Mouse (Mus musculus): ENCODE results near the gene Rdh11. TPM values are rescaled to one million over a fixed set of nuclear protein-coding genes. Genes with fewer than 3 reads are reported as not detected.

Gene Rdh11
- total RNA-seq, 2 experiments from 2014 or later, result 19.3 to 20.9 TPM

- no peak for TF ChIP-seq CTCF (IDR thresholded peaks at IDR 0.05)
- intact Hi-C loops (cut with DNase I), result no loop called here
- no peak for DNase-seq (ENCODE audit: extremely low spot score in 1 of 2, low spot score in 2 of 2)
These were observed 16.1 kb downstream of the Rdh11 start for GRCm38 (mm10) chr12:79175998-79176397.

GRCm38 (mm10) chr12:79173721-79174120 is 18.4 kb downstream of the Rdh11 start:
- TF ChIP-seq CTCF (IDR thresholded peaks at IDR 0.05), result no peak; the same call in 1 of the 2 replicates
- Histone ChIP-seq H3K27ac (no peak overlapping the region), H3K4me3 (no peak overlapping the region)
- intact Hi-C loops (cut with DNase I), result loop anchor here (2.0 kb wide), 1 partner anchor 17 kb away; no protein-coding TSS in a partner anchor
- no peak for DNase-seq (ENCODE audit: extremely low spot score in 1 of 2, low spot score in 2 of 2)

More at GRCm38 (mm10) chr12:79175998-79176397, 16.1 kb downstream of the Rdh11 start:
- Histone ChIP-seq H3K27ac (no peak overlapping the region), H3K4me3 (no peak overlapping the region)

- Histone ChIP-seq H3K27ac (peak within 1 kb of the TSS; percentile 100), H3K4me3 (peak within 1 kb of the TSS; percentile 75)
- intact Hi-C loops (cut with DNase I), result loop anchor here (2.0 kb wide), 1 partner anchor 19 kb away; no protein-coding TSS in a partner anchor
- peak; percentile 90 for DNase-seq (ENCODE audit: extremely low spot score in 1 of 2, low spot score in 2 of 2)
- peak; percentile 65 for TF ChIP-seq CTCF (IDR thresholded peaks at IDR 0.05)
These were observed 19.8 kb downstream of the Rdh11 start, which contains the start of gene Vti1b for GRCm38 (mm10) chr12:79172019-79172941. Gene Vti1b (minus strand): TSS chr12:79172667.

GRCm38 (mm10) chr12:79171269-79171995 is 20.7 kb downstream of the Rdh11 start:
- no peak for DNase-seq (ENCODE audit: extremely low spot score in 1 of 2, low spot score in 2 of 2)
- intact Hi-C loops (cut with DNase I), result no loop called here
- peak overlapping the region; percentile 75 for H3K4me3 ChIP-seq
- no peak for TF ChIP-seq CTCF (IDR thresholded peaks at IDR 0.05)
- H3K27ac ChIP-seq, result peak overlapping the region; percentile 100

- peak in 1 of 2 experiments; percentile 14 for DNase-seq (ENCODE audit: extremely low spot score in 1 of 2, low spot score in 2 of 2)
- intact Hi-C loops (cut with DNase I), result no loop called here
- Histone ChIP-seq H3K27ac (no peak overlapping the region), H3K4me3 (no peak overlapping the region; the same call in 1 of the 2 replicates)
- no peak for TF ChIP-seq CTCF (IDR thresholded peaks at IDR 0.05)
These were observed 21.7 kb downstream of the Rdh11 start for GRCm38 (mm10) chr12:79170421-79170820.

GRCm38 (mm10) chr12:79169173-79169572 is 22.9 kb downstream of the Rdh11 start:
- H3K4me3 ChIP-seq, result no peak overlapping the region
- no peak for DNase-seq (ENCODE audit: extremely low spot score in 1 of 2, low spot score in 2 of 2)
- TF ChIP-seq CTCF (IDR thresholded peaks at IDR 0.05), result no peak; the same call in none of the 2 replicates
- intact Hi-C loops (cut with DNase I), result no loop called here
- no peak overlapping the region for H3K27ac ChIP-seq

GRCm38 (mm10) chr12:79162876-79163275 is 29.2 kb downstream of the Rdh11 start:
- no peak overlapping the region for H3K27ac ChIP-seq
- DNase-seq (ENCODE audit: extremely low spot score in 1 of 2, low spot score in 2 of 2), result no peak
- no peak overlapping the region for H3K4me3 ChIP-seq
- intact Hi-C loops (cut with DNase I), result no loop called here
- TF ChIP-seq CTCF (IDR thresholded peaks at IDR 0.05), result no peak

- Histone ChIP-seq H3K27ac (no peak overlapping the region), H3K4me3 (no peak overlapping the region)
- no peak for TF ChIP-seq CTCF (IDR thresholded peaks at IDR 0.05)
- DNase-seq (ENCODE audit: extremely low spot score in 1 of 2, low spot score in 2 of 2), result no peak
- intact Hi-C loops (cut with DNase I), result no loop called here
These were observed 42.4 kb downstream of the Rdh11 start for GRCm38 (mm10) chr12:79149653-79150052.

- no peak overlapping the region for H3K27ac ChIP-seq
- DNase-seq (ENCODE audit: extremely low spot score in 1 of 2, low spot score in 2 of 2), result no peak
- TF ChIP-seq CTCF (IDR thresholded peaks at IDR 0.05), result no peak
- H3K4me3 ChIP-seq, result no peak overlapping the region
- intact Hi-C loops (cut with DNase I), result no loop called here
These were observed 50.7 kb downstream of the Rdh11 start for GRCm38 (mm10) chr12:79141384-79141783.

- TF ChIP-seq CTCF (IDR thresholded peaks at IDR 0.05), result no peak
- intact Hi-C loops (cut with DNase I), result no loop called here
- no peak for DNase-seq (ENCODE audit: extremely low spot score in 1 of 2, low spot score in 2 of 2)
- H3K27ac ChIP-seq, result no peak overlapping the region
- no peak overlapping the region for H3K4me3 ChIP-seq
These were observed 51.3 kb downstream of the Rdh11 start for GRCm38 (mm10) chr12:79140811-79141210.

- H3K4me3 ChIP-seq, result no peak overlapping the region
- intact Hi-C loops (cut with DNase I), result no loop called here
- H3K27ac ChIP-seq, result no peak overlapping the region
- no peak for TF ChIP-seq CTCF (IDR thresholded peaks at IDR 0.05)
- no peak for DNase-seq (ENCODE audit: extremely low spot score in 1 of 2, low spot score in 2 of 2)
These were observed 52.7 kb downstream of the Rdh11 start for GRCm38 (mm10) chr12:79139417-79139816.

- DNase-seq (ENCODE audit: extremely low spot score in 1 of 2, low spot score in 2 of 2), result no peak
- Histone ChIP-seq H3K27ac (no peak overlapping the region), H3K4me3 (no peak overlapping the region)
- TF ChIP-seq CTCF (IDR thresholded peaks at IDR 0.05), result no peak
- intact Hi-C loops (cut with DNase I), result no loop called here
These were observed 53.1 kb downstream of the Rdh11 start for GRCm38 (mm10) chr12:79138999-79139398.
